Mouse (Mus musculus) limb, embryonic 14.5 days (tissue): ENCODE measurements around the gene Nell1. TPM values are rescaled to one million over a fixed set of nuclear protein-coding genes. Genes with fewer than 3 reads are reported as not detected.

Experiments used
- ATAC-seq: fragments of 200-750 bp; cut with Nextera tagmentation; 2 replicates; pipeline ENCODE4 v1.8.0; 2017; ENCODE audit warnings: low read depth, moderate number of reproducible peaks, moderate TSS enrichment; ENCODE audit not compliant: low FRiP score
- DNase-seq: peaks from one replicate; pipeline ENCODE4 v3.0.0-alpha.2; 2015; ENCODE audit warnings: low spot score
- H3K27ac ChIP-seq: fragments of 300-500 bp; sonication (generic); replicated peaks from 2 replicates; pipeline ENCODE4 v1.5.1; 2014; ENCODE audit warnings: low read depth, mild to moderate bottlenecking, low read length, moderate library complexity, mixed read lengths
- H3K27me3 ChIP-seq: fragments of 300-500 bp; sonication (generic); 2 replicates; pipeline ENCODE4 v1.6.1; 2014; ENCODE audit warnings: low read length, mixed read lengths; ENCODE audit not compliant: control insufficient read depth, insufficient read depth
- H3K36me3 ChIP-seq: fragments of 300-500 bp; sonication (generic); 2 replicates; pipeline ENCODE4 v1.6.1; 2014; ENCODE audit warnings: mild to moderate bottlenecking, low read length, moderate library complexity, mixed read lengths; ENCODE audit not compliant: control insufficient read depth, insufficient read depth
- H3K4me1 ChIP-seq: fragments of 300-500 bp; sonication (generic); 2 replicates; pipeline ENCODE4 v1.6.1; 2014; ENCODE audit warnings: antibody characterized with exemption, low read length, mixed read lengths; ENCODE audit not compliant: control insufficient read depth, insufficient read depth
- H3K4me2 ChIP-seq: fragments of 300-500 bp; sonication (generic); replicated peaks from 2 replicates; pipeline ENCODE4 v1.6.1; 2014; ENCODE audit warnings: low read depth, mild to moderate bottlenecking, low read length, moderate library complexity; ENCODE audit not compliant: severe bottlenecking
- H3K4me3 ChIP-seq: fragments of 300-500 bp; sonication (generic); replicated peaks from 2 replicates; pipeline ENCODE4 v1.5.1; 2014; ENCODE audit warnings: low read length
- H3K9ac ChIP-seq: fragments of 300-500 bp; sonication (generic); 2 replicates; pipeline ENCODE4 v1.6.1; 2014; ENCODE audit warnings: mild to moderate bottlenecking, low read depth, low read length, moderate library complexity; ENCODE audit not compliant: severe bottlenecking
- H3K9me3 ChIP-seq: fragments of 300-500 bp; sonication (generic); 2 replicates; pipeline ENCODE4 v1.6.1; 2016; ENCODE audit warnings: low read length; ENCODE audit not compliant: control insufficient read depth
- POLR2A ChIP-seq: fragments of 200-500 bp; IDR thresholded peaks from 2 replicates; pipeline ENCODE4 v1.8.0; 2012; ENCODE audit warnings: inconsistent platforms, mild to moderate bottlenecking, moderate library complexity, borderline replicate concordance; ENCODE audit not compliant: insufficient read depth, insufficient read length; ENCODE audit errors: extremely low read depth
- WGBS: fragments of 180-500 bp; shearing (Covaris S2); extraction: QIAGEN DNeasy Blood & Tissue Kit; methylation state at CpG from one replicate; pipeline ENCODE4 v1.1.7; 2014; 5-methylcytosine and 5-hydroxymethylcytosine counted together
- polyA plus RNA-seq, 2 experiments: library from polyadenylated mRNA; depleted of rRNA in 1 of 2; stranded (reverse) in 1 of 2; unstranded in 1 of 2; fragments of >200 nt; fragmentation: Nextera tagmentation in 1 of 2; extraction: Ambion mirVana in 1 of 2; gene quantifications; 2 replicates each; pipeline versions ENCODE4 v1.2.1 to v1.2.3; 2012 to 2014

Gene Nell1
- polyA plus RNA-seq, 2 experiments: 4.8 to 5.2 TPM

DNA sequence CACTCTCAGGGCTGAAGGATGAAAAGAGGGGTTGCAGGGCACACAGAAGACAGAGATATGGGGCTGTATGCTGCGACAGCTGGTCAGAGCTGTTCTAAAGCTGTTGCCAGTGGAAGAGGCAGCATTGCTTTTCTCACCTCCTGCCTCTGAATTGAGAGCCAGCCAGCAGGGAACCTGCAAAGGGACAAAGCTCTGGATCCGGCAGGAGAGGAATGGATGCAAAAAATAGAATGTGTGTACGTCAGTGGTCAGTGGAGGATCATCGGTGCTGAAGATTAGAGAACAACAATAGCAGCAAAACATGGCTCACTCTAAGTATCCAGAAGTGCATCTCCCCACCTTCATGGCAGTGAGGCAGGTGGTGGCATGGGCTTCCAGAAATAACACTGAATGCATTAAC lies 507.3 kb downstream of the Nell1 start:
- Histone ChIP-seq H3K9ac (no peak overlapping the region), H3K4me1 (no peaks in the 10 kb centered on the region), H3K9me3 (no peaks in the 10 kb centered on the region), H3K4me2 (no peak overlapping the region), H3K4me3 (no peak overlapping the region), H3K27me3 (no peaks in the 10 kb centered on the region), H3K27ac (no peak overlapping the region), H3K36me3 (no peaks in the 10 kb centered on the region)
- no peak for DNase-seq
- TF ChIP-seq POLR2A: no peak
- 82% methylated on average over 4 of the region's 4 CpGs for WGBS
- ATAC-seq: no peak

DNA sequence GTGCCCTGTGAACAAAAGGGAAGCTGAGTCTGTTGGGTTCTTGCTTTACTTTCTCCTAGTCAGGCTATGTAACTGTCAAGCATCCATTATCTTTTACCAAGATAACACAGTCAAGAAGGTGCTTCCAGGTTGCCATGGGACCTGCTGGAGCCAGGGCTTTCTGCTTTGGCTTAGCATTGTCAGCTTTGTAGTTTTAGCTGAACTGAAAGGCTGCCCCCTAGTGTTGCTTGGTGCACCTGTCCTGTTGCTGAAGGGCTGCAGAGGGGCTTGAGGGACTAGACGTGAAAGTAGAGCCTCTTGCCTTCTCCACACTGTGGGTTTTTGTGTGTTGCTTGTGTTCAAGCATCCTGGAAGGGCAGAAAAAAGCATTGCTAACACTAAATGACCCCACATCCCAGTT lies 510.6 kb downstream of the Nell1 start:
- WGBS: 7% methylated on average over 1 of the region's 1 CpGs
- DNase-seq (peak; percentile 12), ATAC-seq (no peak)
- Histone ChIP-seq H3K36me3 (no peaks in the 10 kb centered on the region), H3K9me3 (no peaks in the 10 kb centered on the region), H3K27ac (no peak overlapping the region), H3K4me2 (no peak overlapping the region), H3K4me3 (no peak overlapping the region), H3K4me1 (no peaks in the 10 kb centered on the region), H3K9ac (no peak overlapping the region), H3K27me3 (no peaks in the 10 kb centered on the region)
- TF ChIP-seq POLR2A: no peak

DNA sequence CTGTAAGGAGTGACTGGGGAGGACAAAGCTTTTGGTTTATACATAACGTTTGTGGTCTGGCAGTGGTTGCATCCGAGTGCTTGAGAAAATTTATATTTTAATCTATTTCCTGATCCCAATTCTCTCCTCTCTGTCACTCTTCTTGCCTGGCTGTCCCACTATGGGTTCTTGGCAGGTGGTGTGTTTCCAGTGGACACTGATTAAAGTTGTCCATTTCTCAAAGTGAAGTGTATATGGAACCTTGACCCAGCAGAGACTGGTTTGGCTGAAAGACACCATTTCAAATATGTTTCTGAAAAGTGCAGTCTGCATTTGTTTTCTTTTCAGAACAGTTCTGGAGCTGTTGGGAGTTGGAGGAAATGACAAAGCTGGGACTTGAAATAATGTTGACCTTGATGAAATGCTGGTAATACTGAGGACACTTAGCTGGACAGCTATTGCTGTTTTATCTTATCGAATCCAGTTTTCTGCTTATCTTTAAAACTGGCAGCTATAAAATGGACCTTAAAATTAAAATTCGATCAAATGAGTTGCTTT lies 512.3 kb downstream of the Nell1 start:
- TF ChIP-seq POLR2A: no peak
- Histone ChIP-seq H3K36me3 (no peaks in the 10 kb centered on the region), H3K4me2 (no peak overlapping the region), H3K27me3 (no peaks in the 10 kb centered on the region), H3K9me3 (no peaks in the 10 kb centered on the region), H3K4me3 (no peak overlapping the region), H3K4me1 (no peaks in the 10 kb centered on the region), H3K27ac (no peak overlapping the region), H3K9ac (no peak overlapping the region)
- ATAC-seq (no peak), DNase-seq (no peak)
- WGBS: 84% methylated on average over 4 of the region's 4 CpGs

DNA sequence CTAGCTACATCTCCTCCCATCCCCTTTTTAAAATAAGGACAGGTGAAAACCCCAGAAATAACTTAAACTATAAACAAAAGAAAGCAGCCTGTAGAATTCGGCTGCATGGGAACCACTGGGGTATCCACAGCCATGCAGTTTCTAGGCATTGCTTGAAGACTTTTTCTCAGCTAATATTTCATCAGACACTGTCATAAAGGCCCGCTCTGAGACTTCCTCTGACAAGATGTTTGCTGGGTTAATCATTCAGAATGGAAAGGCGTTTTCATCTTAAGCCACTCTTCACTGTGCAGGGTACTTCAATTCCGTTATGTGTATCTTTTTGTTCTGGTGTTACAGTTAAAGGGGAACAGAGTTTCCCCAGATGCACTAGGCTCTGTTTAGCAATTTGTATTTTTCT lies 526.9 kb downstream of the Nell1 start:
- no peak for DNase-seq

GRCm38 (mm10) chr7:50507047-50507446 lies 532.4 kb downstream of the Nell1 start:
- Histone ChIP-seq H3K27ac (no peak overlapping the region), H3K27me3 (no peaks in the 10 kb centered on the region), H3K4me3 (no peak overlapping the region), H3K9me3 (no peaks in the 10 kb centered on the region), H3K36me3 (no peaks in the 10 kb centered on the region), H3K9ac (no peak overlapping the region), H3K4me2 (no peak overlapping the region), H3K4me1 (no peaks in the 10 kb centered on the region)
- ATAC-seq (no peak), DNase-seq (no peak)
- TF ChIP-seq POLR2A: no peak

More for the DNA sequence above, 526.9 kb downstream of the Nell1 start:
- H3K4me1 ChIP-seq: no peaks in the 10 kb centered on the region
- no peak for ATAC-seq
- no peak overlapping the region for H3K4me3 ChIP-seq
- H3K27me3 ChIP-seq: no peaks in the 10 kb centered on the region
- no peak overlapping the region for H3K9ac ChIP-seq
- TF ChIP-seq POLR2A: no peak
- H3K27ac ChIP-seq: no peak overlapping the region
- no peaks in the 10 kb centered on the region for H3K36me3 ChIP-seq
- 82% methylated on average over 4 of the region's 4 CpGs for WGBS
- no peak overlapping the region for H3K4me2 ChIP-seq
- H3K9me3 ChIP-seq: no peaks in the 10 kb centered on the region

- Histone ChIP-seq H3K36me3 (no peaks in the 10 kb centered on the region), H3K4me1 (no peaks in the 10 kb centered on the region), H3K4me2 (no peak overlapping the region), H3K27me3 (no peaks in the 10 kb centered on the region), H3K9ac (no peak overlapping the region), H3K9me3 (no peaks in the 10 kb centered on the region), H3K27ac (no peak overlapping the region), H3K4me3 (no peak overlapping the region)
- no peak for DNase-seq
- ATAC-seq: no peak
- TF ChIP-seq POLR2A: no peak
- 85% methylated on average over 3 of the region's 3 CpGs for WGBS
Measured at GRCm38 (mm10) chr7:50514830-50515229, 540.2 kb downstream of the Nell1 start.
